Mouse (Mus musculus) retina, adult 2 months (tissue): ENCODE measurements around the gene Rp9.

Experiments used
- DNase-seq: peaks from one replicate; pipeline ENCODE4 v3.0.0-alpha.2; 2012; ENCODE audit warnings: low read depth, low spot score

The Rp9 gene

GRCm38 (mm10) chr9:22366621-22367020 lies 102.9 kb downstream of the Rp9 start:
- DNase-seq, result no peak

- no peak for DNase-seq
These were observed 103.3 kb downstream of the Rp9 start for GRCm38 (mm10) chr9:22366221-22366620.
